Mouse (Mus musculus) left cerebral cortex, adult 8-10 months (tissue): ENCODE data around the gene Foxr1. TPM values are rescaled to one million over a fixed set of nuclear protein-coding genes. Genes with fewer than 3 reads are reported as not detected.
"Not testable (repeated sequence)": the region's sequence is repeated elsewhere in the genome, so short reads cannot be mapped to it uniquely, and the experiment has no call there.

Experiments
- DNase-seq, 2 experiments: peaks; one replicate each; pipeline ENCODE4 v3.0.0; 2022; ENCODE audit warnings: low spot score in 2 of 2
- total RNA-seq, 4 experiments: library from RNA; stranded (reverse); gene quantifications; 2 replicates each; pipeline ENCODE4 v1.2.4; 2022

Foxr1 gene
- total RNA-seq, 4 experiments from 2014 or later: not detected

DNA sequence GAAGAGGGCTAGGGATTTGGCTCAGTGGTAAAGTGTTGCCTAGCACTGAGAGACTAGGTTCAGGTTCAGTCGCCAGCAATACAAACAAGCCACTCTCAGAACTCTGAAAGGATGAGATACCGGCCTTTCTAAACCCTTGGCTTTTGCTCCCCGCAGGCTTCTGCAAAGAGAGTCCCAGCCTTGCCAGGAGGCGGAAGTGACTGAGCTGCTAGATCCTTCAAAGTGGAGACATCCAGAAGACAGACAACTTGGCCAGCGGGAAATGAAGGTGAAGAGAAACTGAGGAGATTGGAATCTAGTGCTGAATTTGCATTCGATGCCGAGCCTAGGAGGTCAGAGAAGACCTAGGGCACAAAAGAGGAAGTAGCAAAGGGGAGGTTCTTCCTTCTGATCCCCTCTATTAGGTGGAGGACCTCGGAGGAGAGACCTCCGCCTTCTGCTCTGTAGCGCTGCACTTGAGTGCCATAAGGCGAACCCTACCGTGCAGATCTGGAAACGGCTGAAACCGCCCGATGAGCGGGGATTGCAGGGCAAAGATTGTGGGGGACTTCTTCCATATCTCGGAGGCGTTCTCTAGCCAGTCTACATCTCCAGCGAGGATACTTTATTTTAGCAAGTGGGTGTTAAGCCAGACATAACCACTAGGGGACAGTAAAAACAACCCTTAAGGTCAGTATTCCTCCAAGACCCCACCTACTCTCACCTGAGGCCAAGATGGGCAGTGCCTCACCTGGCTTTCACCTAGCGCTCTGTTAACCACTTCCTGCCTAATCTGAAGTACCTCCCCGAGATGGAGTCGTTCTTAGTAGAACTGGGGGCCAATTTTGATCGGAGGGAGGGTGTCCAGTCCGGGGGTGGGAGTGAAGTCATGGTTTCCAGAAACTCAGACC is 36.6 kb upstream of the Foxr1 start:
- DNase-seq: no peak

DNA sequence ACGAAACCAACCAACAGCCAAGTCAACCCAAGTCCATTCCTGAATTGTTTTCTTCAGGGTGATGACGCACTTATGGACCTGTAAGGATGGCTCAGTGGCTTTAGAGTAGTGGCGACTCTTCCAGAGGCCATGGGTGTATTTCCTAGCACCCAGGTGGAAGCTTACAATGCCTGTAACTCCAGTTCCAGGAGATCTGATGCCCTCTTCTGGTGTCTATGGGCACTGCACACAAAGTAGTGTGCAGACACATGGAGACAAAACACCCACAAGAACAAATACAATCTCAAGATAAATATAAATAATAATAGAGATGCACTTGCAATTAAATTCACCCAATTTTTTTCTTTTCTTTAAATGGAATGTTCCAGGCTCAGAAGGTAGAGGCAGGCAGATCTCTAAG is 35.0 kb upstream of the Foxr1 start:
- DNase-seq: no peak

DNA sequence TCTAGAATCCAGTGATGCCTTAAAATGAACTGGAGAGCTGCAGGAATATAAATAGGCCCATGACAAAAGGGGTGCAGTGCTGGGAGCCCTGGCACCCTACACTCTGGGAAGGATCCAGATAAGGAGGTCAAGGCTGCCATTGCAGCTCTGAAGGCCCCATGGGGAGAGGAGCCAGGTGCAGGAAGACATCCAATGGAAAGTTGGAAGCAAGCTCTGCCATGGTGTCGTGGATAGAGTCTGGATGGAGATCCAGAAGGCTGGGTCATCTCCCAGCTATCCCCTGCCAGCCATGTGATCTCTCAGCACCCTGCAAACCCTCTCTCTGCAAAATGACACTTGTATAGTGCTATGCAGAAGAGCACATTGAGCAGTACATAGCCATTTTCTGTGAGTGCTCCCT is 33.4 kb upstream of the Foxr1 start:
- no peak for DNase-seq

DNA sequence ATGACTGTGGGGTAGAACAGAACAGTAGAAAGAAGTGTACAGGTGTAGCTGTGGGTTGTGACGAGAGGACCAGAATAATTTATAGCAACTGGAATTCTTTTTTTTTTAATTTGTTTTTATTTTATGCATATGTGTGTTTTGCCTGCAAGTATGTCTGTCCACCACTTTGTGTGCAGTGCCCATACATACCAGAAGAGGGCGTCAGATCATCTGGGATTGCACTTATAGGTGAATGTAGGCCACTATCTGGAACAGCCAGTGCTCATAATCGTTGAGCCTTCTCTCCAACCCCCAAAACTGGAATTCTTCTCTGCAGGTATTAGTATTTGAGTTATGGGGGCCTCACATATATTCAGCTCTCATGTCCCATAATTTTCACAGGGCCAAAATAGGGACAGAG is 32.2 kb upstream of the Foxr1 start:
- no peak for DNase-seq

DNA sequence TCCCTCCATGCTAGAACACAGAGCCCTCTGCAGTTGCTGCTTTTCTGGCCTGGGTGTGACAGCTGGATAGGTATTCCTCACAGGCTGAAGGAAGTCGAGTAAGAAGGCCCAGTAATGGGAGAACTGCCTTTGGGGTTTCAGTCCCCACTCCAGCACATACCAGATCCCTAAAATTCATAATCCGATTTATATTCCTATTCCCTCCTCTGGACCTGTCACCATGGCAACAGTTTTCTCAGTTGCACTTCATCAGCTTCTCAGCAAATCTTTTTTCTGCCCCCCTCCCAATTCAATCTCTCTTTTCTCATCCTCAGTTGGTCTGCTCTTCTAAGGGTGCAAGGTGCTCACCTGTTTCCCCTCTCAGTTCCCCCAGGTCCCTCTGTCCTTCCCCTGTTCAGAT is 27.9 kb upstream of the Foxr1 start:
- DNase-seq: no peak

DNA sequence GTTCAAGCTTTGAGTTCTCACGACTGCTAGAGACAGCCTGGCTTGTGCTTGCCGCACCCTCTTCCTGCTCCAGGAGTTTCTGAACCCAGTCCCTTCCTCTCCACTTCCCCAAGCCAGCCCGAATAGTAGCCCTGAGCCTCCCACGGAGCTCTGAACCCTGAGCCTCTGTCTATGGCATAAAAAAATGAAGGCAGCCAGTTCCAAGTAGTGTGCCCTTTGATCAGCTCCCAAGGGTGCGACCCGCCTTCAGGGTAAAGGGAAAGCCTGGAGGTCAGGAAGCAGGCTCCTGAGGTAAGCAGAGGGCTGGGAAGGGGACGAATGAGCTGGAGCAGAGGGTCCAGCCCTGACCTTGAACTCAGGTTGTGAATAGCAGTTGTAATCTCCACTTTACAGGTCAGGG is 27.3 kb upstream of the Foxr1 start:
- DNase-seq: no peak

DNA sequence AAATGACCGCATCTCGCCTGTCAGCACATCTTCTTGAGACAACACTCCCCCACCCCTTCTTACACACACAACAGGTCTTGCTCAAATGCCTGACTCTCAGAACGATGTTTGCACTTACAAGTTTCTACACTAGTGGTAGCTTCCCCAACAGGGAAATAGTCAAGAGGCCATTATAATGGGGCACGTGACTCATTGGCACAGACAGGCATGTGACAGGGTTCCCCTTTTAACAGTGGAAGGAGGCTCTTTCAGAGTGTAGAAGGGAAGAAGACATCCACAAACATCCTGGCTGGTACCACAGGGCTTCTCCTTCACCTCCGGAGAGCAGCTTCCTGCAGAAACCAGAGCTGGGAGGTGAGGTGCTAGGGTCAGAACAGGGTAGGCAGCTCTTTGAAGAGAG is 21.0 kb upstream of the Foxr1 start:
- DNase-seq: no peak

DNA sequence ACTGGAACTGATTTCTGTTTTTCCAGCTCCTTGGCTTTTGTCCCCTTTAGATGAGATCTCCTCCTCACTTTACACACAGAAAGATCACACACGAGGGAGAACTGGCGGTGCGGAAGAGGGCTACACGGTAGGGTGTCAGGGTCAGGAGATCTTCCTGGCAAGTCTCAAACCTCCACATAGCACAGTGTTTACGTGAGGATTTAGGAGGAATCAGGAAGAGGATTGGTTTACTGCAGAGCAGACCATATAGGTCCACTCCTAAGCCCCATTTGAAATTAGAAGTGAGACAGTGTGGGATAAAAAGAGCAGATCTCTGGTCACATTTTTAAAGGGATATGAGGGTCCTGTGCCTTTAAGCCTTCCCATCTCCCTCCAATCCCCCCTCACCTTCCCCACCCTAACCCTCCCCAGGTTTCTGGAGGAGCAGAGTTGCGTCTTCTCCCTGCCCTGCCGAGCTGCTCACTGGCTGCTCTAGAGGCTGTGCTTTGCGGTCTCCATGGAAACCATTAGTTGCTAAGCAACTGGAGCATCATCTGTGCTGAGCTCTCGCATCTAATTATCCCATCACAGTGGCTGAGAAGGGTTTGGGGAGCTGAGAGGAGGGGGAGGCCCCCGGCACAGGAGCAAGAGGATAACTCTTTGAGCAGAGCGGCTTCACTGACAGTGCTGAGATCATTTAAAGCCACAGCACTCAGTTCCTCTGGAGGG is 16.3 kb upstream of the Foxr1 start:
- DNase-seq: peak; percentile 63 to 95

DNA sequence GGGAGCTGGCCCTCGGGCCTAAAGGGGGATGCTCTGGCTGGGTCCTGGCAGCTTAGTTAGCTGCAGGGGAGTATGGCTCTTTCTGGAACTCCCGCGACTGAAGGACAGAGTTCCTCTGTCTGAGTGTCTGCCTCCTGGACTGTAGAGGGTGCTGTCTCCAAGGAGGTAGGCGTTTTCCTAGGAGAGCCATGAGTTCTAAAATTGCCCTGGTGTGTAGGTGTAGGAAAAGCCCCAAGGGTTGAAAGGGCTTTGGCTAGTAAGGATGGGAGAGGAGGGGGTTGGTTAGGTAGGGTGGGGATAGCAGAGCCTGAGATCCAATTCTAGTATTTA is 13.9 kb upstream of the Foxr1 start, which contains the start of gene Upk2:
TSS of gene Upk2 (minus strand) at position 86 of the 330 bp plus-strand sequence.
- DNase-seq: no peak

DNA sequence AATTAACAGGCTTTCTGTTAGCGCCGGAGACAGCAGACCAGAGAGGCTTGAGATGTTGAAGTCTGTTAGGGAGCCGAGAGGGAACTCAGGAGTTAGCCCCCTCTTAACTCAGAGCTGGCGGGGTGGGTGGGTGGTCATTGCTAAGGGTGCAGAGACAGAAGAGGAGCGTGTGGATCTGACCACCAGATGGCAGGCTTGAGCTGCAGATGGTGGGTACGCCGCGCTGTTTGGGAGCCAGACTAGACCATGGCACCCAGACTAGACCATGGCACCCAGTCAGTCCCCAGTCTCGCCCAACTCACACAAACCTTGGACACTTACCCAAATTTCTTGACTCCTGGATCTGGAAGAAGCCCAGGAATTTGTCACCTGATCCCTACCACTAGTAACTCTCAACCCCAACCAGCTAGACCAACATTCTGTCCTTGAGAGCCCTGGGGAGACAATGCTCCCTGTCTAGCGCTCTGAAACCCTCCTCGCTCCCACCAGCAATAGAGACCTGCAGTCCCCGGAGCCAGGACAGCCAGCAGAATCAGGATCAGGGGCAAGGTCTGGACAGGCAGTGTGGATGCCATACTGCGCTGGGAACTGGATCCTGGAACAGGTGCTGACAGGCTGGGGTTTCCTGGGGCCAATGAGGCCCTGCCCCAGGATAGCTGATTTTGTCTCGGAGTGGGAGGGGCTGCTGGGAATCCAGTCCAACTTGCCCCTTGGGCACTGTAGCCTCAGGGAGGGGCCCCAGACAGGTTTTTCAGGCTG is 13.4 kb upstream of the Foxr1 start:
- DNase-seq: peak in 1 of 2 experiments; percentile 89

DNA sequence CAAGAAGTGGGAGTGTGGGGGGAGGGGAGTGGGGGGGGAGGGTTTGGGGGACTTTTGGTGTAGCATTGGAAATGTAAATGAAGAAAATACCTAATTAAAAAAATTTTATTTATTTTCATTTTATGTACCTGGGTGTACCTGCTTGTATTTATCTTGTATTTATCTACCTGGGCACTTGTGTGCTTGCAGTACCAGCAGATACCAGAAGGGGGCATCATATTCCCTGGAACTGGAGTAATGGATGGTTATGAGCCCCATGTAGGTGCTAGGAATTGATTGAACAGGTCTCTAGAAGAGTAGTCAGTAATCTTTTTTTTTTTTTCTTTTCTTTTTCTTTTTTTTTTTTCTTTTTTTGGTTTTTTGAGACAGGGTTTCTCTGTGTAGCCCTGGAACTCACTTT is 9.5 kb upstream of the Foxr1 start:
- no peak for DNase-seq

DNA sequence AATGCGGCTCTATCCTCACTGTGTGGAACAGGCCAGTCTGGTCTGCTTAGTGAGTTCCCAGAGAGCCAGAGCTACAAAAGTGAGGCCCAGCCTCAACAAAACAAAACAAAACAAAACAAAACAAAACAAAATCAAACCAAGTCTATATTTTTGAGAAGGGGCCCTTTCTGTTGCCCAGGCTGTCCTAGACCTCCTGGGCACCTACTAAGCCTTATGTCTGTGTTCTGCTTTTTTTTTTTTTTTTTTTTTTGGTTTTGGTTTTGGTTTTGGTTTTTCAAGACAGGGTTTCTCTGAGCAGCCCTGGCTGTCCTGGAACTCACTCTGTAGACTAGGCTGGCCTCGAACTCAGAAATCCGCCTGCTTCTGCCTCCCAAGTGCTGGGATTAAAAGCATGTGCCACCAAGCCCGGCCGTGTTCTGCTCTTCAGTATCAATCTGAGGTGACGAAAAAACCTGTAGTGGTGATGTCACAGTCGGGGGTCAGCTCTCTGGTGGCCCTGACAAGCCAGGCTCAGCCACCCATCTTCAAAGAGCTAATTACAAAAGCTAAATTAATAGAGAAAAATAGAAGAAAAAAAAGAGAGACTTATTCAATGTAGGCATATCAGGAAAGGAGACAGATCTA is 3.6 kb upstream of the Foxr1 start:
- DNase-seq: not testable (repeated sequence)

DNA sequence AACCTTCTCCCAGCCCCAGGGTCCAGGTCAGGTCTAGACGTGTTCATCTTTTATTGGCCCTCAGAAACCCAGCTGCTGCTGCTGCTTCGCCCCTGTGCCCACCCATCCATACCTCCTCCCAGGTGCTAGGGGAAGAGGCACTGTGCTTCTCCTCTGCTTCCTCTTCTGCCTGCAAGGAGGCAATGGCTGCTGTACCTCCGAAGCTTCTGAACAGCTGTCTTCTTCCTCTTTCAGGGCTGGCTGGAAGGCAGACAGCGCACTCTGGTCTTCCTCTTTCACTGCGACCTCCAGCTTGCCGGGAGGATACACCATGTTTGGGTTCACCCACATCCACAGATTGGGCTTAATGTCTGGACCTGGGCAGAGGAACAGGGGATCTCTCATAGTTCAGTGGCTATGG is 5.2 kb downstream of the Foxr1 start:
- no peak for DNase-seq

DNA sequence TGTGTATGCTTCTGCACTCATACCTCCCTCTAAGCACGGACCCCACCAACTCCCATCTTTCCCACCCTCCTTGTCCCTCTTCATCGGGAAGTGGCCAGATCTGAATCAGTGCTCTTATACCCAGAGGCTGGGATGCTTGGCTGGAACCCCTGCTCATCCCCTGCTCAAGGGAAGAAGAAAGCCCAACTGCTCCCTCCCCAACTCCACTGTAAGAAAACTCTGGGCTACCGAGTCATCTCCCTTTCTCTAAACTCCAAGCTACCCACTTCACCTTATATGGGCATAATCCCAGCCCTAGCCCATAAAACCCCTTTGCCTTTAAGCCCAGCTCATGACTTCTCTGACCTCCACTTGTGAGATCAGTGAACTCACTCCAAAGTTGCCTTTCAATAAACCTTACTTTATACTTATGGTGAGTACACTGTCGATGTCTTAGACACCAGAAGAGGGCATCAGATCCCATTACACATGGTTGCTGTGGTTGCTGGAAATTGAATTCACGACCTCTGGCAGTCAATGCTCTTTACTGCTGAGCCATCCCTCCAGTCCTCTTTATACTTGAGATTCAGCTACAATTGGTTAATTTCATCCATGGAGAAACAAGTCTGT is 8.3 kb downstream of the Foxr1 start:
- no peak for DNase-seq

DNA sequence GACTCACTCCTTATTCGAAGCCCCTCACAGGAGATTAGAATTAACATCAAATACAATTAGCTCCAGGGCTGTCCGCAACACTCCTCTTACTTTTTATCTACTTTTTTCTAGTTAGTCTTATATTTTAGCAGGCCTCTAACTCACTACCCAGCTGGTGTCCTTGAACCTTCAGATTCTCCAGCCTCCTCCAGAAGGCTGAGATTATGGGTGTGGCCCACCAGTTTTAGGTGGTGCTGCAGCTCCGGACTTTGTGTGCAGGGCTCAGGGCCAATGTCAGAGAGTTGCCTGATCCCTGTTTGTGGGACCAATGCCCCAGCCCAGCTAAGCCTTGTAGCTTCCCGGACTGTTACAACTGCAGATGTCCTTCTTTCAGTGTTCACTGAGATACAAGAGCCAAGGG is 17.4 kb downstream of the Foxr1 start:
- no peak for DNase-seq

DNA sequence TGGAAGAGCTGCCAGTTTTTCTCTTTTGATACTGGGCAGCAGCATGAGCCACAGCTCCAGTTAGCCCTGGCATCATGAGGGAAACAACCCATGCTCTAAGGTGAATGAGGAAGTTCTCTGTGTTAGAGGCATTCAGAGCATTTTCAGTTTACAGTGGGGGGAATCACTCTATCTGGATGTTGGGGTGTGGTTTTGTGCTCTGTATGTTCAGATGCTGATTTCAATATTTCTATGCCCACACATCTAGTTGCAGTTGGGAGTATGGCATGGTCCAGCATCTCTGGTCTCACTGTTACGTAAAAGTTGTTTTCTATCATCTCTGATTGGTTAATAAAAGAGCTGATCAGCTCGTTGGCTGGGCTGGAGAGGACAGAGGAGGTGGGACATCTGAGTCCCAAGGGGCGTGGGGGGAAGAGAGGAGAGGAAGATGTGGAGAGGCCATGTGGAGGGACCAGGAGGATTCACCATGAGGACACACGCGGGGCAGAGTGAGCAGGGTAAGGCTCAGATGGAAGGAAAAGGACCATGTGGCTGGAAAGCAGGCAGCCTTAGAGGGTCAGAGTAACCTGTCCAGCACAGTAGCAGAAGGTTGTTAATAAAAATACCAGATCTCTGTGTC is 20.5 kb downstream of the Foxr1 start:
- DNase-seq: no peak

DNA sequence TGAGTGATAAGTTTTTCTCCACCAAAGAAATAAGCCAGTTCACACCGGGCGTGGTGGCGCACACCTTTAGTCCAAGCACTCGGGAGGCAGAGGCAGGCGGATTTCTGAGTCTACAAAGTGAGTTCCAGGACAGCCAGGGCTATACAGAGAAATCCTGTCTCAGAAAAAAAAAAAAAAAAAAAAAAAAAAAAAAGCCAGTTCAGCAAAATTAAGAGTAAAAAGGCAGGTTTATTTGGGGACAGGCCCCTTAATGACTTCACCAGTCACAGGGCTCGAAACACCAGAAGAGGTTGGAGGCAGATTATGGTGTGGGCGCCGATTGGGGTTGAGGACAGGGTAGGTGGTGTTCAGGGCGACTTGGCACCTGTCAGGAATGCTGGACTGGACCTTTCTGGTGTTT is 21.2 kb downstream of the Foxr1 start:
- not testable (repeated sequence) for DNase-seq

DNA sequence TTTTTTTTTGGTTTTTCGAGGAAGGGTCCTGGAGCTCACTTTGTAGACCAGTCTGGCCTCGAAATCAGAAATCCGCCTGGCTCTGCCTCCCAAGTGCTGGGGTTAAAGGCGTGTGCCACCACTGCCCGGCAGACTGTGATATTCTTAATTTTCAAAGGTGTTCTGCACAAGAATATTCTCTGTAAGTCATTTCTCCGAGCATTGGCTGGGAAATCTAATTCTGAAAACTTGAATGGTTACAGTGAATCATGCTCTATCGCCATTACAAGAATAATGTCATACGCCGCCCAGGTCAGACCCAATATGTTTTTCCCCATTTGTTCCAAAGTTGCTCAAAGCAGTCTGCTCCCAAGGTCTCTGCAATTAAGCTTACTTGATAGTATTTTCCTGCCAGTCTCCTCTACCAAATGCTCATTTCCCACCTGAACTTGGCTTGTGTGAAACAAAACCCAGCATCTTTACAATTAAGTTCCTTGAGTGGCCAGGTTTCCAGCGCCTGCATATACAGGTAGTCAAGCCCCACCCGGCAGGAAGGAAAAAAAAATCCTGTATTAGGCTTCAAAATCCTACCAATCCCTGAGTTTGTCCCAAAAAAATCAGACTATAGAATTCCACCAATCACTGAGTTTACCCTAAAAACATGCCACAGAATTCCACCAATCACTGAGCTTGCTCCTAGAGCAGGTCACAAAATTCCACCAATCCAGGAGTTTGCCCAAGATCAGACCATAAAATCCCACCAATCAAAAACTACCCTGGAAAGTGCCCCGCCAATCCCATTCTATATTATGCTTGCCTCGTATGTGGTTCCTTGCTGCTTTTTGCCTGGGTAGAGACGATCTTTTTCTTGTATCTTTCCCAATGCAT is 22.2 kb downstream of the Foxr1 start, which contains the start of gene Ccdc84:
TSS of gene Ccdc84 (minus strand) at position 51 of the 867 bp plus-strand sequence.
- no peak for DNase-seq

DNA sequence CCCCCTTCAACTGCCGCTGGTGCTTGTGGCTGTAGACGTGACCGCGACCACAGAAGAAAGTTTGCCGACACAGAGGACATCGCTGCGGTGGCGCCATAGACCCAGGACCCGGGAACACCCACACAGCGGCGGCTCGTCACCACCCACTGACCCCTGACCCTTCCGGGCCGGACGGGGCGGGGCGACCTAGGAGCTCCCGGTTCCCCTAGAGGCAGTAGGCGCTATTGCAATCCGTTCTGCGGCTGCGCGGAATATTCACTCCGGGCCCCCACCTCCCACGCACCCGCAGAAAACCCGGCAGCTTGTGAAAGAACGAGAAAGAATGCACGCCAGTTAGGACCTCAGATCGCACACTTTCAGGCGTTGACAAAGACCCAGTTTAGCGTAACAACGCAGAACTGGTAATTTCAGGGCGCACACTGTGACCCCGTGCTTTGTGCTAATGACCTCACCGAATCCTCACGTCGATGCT is 23.0 kb downstream of the Foxr1 start:
- DNase-seq: peak; percentile 94 to 96
